ENCODE assay signal across 12 mouse cellular contexts in genomic region chr16:92609717-92610077, GRCm38 (mm10).
DNase-seq lines count a peak whose midpoint lies in the region; ATAC-seq and TF ChIP-seq lines count a peak whose summit lies in the region.
"Had no signal": no experiment of that assay in that cellular context is flagged by ENCODE, and none has a peak within 500 bp of the region (broad histone marks: within the 10 kb centered on the region; RNA-seq: fewer than 3 reads in every experiment).

No protein-coding gene starts in this region.

- no peak overlapping the region for H3K9ac ChIP-seq in forebrain, postnatal 0 days
- no peak overlapping the region for H3K9ac ChIP-seq in forebrain, embryonic 15.5 days (replicated peaks)
- H3K9ac ChIP-seq: hindbrain, embryonic 12.5 days; lung, embryonic 15.5 days; midbrain, embryonic 12.5 days had no signal

- H3K27me3 ChIP-seq in forebrain, postnatal 0 days (ENCODE audit: insufficient read depth, low read length), result peaks cover 31% of the 10 kb centered on the region
- peaks cover 48% of the 10 kb centered on the region for H3K27me3 ChIP-seq in forebrain, embryonic 15.5 days
- peaks cover 76% of the 10 kb centered on the region for H3K27me3 ChIP-seq in embryonic facial prominence, embryonic 10.5 days (replicated peaks; ENCODE audit: low read depth, poor library complexity, severe bottlenecking)

- H3K4me1 ChIP-seq in forebrain, postnatal 0 days (ENCODE audit: insufficient read depth), result peaks cover 3% of the 10 kb centered on the region; the same call in 1 of the 2 replicates
- H3K4me1 ChIP-seq in forebrain, embryonic 15.5 days, result peaks cover 33% of the 10 kb centered on the region
- H3K4me1 ChIP-seq in embryonic facial prominence, embryonic 10.5 days, result peaks cover 65% of the 10 kb centered on the region

- no peaks in the 10 kb centered on the region for H3K9me3 ChIP-seq in forebrain, postnatal 0 days (ENCODE audit: low read length)
- no peaks in the 10 kb centered on the region for H3K9me3 ChIP-seq in forebrain, embryonic 15.5 days
- no peaks in the 10 kb centered on the region for H3K9me3 ChIP-seq in embryonic facial prominence, embryonic 10.5 days
- H3K9me3 ChIP-seq: hindbrain, embryonic 12.5 days; lung, embryonic 15.5 days; midbrain, embryonic 12.5 days had no signal

- TF ChIP-seq CTCF in forebrain, postnatal 0 days (IDR thresholded peaks at IDR 0.05; ENCODE audit: low read depth), result 0 out of 2 replicates have a peak, but pooled peaks have one; percentile 7

- no peak overlapping the region for H3K4me2 ChIP-seq in forebrain, postnatal 0 days (ENCODE audit: low read depth)
- H3K4me2 ChIP-seq in forebrain, embryonic 15.5 days (replicated peaks), result no peak overlapping the region
- H3K4me2 ChIP-seq: hindbrain, embryonic 12.5 days; lung, embryonic 15.5 days had no signal

- no peak overlapping the region for H3K27ac ChIP-seq in forebrain, postnatal 0 days (ENCODE audit: low read depth, low read length)
- H3K27ac ChIP-seq in forebrain, embryonic 15.5 days (replicated peaks), result no peak overlapping the region
- peak overlapping the region; percentile 7; the same call in 1 of the 2 replicates for H3K27ac ChIP-seq in embryonic facial prominence, embryonic 10.5 days (replicated peaks)
- H3K27ac ChIP-seq: hindbrain, embryonic 12.5 days; lung, embryonic 15.5 days had no signal

- DNase-seq in forebrain, postnatal 0 days, result no peak
- peak; percentile 83 for DNase-seq in 3T3-L1 (ENCODE audit: low read depth, low spot score)
- no peak for DNase-seq in embryonic facial prominence, embryonic 10.5 days (ENCODE audit: low spot score)
- peak; percentile 41 for DNase-seq in mesoderm, embryonic 11.5 days (ENCODE audit: low read depth, low spot score)
- no peak for DNase-seq in layer of hippocampus, adult 18-20 months (ENCODE audit: low spot score in 2 of 2)
- no peak for DNase-seq in cerebellum, postnatal 25 days
- no peak for DNase-seq in kidney, adult 11 months
- DNase-seq: cerebellum, postnatal 10 days had no signal

- WGBS in forebrain, postnatal 0 days, result 34% methylated on average over 11 of the region's 11 CpGs
- 35% methylated on average over 11 of the region's 11 CpGs for WGBS in forebrain, embryonic 15.5 days
- 56% methylated on average over 11 of the region's 11 CpGs for WGBS in embryonic facial prominence, embryonic 10.5 days

- H3K36me3 ChIP-seq in forebrain, postnatal 0 days (ENCODE audit: insufficient read depth), result no peaks in the 10 kb centered on the region
- H3K36me3 ChIP-seq in forebrain, embryonic 15.5 days, result no peaks in the 10 kb centered on the region
- H3K36me3 ChIP-seq in embryonic facial prominence, embryonic 10.5 days (replicated peaks), result no peaks in the 10 kb centered on the region
- H3K36me3 ChIP-seq: hindbrain, embryonic 12.5 days; lung, embryonic 15.5 days; midbrain, embryonic 12.5 days had no signal

- no peak overlapping the region for H3K4me3 ChIP-seq in forebrain, postnatal 0 days (ENCODE audit: low read depth, low read length)
- no peak overlapping the region for H3K4me3 ChIP-seq in forebrain, embryonic 15.5 days
- no peak overlapping the region for H3K4me3 ChIP-seq in embryonic facial prominence, embryonic 10.5 days
- H3K4me3 ChIP-seq: hindbrain, embryonic 12.5 days; lung, embryonic 15.5 days; midbrain, embryonic 12.5 days had no signal

- ATAC-seq in forebrain, postnatal 0 days, result no peak
- no peak for ATAC-seq in forebrain, embryonic 15.5 days (replicated peaks)

Comparison
In these comparisons a context has a peak if more than half of its experiments do, and no peak if none do; other contexts are left out.
1. DNase-seq: peak in 3T3-L1 (single experiment) and mesoderm, embryonic 11.5 days (single experiment); none in forebrain, postnatal 0 days (single experiment), embryonic facial prominence, embryonic 10.5 days (single experiment), layer of hippocampus, adult 18-20 months (0 of 2), cerebellum, postnatal 25 days (0 of 2) and kidney, adult 11 months (single experiment).